Mouse (Mus musculus): ENCODE data around the gene Mycl.

The Mycl gene

GRCm38 (mm10) chr4:123021591-123021990 lies 26.1 kb downstream of the Mycl start:
- no peak for DNase-seq

GRCm38 (mm10) chr4:123022896-123023295 lies 27.4 kb downstream of the Mycl start:
- no peak for DNase-seq

DNA sequence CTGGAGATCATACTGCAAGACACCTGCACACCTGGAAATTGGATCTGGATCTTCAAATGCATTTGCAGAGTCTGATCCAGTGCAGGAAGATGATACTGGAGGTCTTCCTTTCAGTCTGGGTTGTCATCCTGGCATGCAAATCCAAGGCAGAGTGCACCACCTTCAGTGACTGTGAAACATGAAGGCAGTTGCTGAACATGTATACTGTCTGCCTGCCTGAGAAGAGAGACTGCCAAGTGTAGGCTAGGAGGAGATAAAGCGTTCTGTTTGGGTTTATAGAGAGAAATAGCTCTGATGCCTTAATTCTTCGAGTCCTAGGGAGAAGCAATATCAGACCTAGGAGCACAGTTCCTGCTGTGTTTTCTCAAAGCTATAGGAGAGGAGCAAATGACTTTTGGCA lies 30.0 kb downstream of the Mycl start:
- DNase-seq: no peak

DNA sequence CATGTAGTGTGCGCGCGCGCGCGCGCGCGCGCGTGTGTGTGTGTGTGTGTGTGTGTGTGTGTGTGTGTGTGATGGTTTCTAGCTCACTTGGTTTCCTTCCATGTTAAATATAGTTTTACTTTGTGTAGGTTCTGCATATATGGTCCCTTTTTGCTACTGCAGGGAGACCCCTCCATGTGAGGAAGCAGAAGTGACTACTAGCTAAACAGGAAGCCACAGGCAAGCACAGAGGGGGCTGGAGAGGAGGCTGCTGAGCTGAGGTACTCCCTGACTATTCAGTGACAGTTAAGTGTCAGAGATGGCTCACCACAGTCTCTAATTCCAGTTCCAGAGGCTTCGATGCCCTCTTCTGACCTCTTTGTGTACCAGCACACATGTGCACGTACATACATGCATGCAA lies 30.7 kb downstream of the Mycl start:
- peak in 1 of 2 experiments; percentile 13 for DNase-seq

DNA sequence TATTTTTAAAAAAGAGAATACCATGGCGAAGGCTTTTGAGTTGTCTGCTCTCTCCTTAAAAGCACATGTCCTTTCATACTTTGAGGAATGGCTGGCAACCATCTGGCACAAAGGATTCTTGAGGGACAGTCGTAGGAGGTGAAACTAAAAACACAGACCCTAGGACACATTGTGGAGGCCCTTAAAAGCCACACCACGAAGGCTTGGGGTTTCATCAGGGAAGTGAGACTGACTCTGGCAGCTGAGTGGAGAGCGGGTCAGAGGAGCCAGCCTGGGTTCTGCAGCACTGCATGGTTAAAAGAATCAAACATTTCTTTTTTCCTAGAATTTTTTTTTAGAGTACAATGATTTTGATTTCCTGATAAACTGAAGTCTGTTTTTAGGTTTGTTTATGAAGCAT lies 31.1 kb downstream of the Mycl start:
- DNase-seq: no peak

DNA sequence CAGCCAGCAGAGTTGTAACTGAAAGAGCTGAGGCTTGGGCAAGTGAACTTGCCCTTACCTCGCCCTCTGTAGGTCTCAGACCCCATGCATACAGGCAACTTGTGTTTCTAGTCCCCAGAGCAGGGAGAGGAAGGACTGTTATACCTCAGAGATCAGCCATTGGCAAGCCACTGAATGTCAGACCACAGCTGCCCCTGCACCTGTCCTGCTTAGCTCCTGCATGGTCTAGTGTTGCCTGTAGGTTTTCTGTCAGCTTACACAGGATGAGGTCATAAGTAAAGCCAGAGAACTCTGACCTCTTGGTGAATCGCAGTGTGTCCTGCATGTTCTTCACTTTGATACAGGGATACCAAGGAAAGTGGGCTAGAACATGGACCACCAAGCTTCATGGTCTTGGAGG lies 39.4 kb downstream of the Mycl start:
- no peak for DNase-seq

DNA sequence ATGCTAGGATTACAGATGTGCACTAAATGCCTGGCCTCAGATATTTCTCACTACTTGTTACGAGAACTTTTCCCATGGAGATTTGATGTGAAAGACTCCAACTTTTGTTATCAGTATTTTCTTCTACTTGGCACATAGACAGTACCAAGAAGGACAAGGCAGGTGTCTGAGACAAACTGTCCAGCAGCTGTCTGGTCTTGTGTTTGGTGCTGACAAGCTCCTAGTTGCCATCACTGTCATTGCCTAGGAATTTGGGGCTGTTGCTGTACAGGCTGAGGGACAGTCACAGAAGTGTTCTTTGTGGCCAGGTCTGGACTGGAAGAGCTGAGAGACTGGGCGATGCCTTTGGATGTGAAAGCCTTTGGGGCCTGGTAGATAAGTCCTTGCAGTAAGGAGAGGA lies 40.2 kb downstream of the Mycl start:
- no peak for DNase-seq

DNA sequence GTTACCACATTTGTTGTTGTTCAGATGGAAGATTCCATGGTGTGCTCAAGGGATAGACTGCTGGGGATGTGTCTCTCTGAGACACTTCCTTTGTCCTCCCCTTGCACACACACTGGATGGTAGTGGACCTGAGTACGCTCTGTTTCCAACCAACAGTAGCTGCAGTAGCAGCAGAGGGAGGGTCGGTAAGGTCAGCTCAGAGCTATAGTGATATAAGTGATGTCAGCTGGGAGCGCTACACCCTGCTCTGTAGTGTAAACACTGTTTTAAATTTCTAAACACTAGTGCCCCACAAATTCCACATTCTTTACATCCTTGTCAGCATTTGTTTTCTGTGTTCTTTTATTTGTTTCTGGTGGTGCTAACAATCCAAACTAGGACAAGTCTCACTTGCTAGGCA lies 41.3 kb downstream of the Mycl start:
- no peak for DNase-seq

GRCm38 (mm10) chr4:123041131-123041530 lies 45.7 kb downstream of the Mycl start:
- no peak for DNase-seq

DNA sequence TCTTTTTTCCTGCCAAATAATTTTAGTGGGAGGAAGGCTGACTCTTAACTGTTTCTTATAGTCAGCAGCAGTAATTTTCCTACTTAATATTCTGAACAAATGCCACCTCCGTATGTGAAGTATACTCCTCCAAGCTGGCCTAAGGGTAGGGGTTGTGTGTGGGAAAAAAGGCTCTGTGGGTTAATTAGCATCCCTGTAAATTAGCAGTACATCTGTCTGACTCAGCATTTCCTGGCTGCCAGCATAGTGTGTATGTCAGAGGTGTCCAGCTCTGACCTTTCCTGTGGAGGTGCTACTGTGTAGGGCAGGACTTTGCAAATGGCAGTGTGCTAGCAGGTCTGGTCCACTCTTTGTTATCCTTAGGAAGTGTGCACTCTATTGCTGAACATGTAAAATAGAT lies 48.4 kb downstream of the Mycl start:
- DNase-seq: no peak

DNA sequence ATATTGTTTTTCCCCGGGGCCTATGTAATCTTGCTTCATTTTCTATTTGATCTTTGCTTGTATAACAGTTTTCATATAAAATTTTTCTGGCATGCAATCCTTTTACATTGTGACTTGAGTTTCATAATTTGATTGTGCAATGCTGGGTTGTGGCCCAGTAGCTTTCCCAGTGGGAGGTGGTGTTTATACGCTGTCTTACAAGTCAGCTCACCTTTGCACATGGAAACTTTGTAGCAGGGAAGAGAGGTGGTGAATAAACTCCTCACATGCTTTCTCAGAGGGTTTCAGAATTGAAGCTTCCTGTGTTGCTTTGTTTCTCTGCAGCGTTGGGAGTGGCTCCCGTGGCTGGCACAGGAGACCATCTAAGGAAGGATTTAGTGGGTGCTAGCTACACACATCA lies 49.4 kb downstream of the Mycl start:
- DNase-seq: no peak

- DNase-seq: no peak
Observed at GRCm38 (mm10) chr4:123046300-123046699, 50.8 kb downstream of the Mycl start.

DNA sequence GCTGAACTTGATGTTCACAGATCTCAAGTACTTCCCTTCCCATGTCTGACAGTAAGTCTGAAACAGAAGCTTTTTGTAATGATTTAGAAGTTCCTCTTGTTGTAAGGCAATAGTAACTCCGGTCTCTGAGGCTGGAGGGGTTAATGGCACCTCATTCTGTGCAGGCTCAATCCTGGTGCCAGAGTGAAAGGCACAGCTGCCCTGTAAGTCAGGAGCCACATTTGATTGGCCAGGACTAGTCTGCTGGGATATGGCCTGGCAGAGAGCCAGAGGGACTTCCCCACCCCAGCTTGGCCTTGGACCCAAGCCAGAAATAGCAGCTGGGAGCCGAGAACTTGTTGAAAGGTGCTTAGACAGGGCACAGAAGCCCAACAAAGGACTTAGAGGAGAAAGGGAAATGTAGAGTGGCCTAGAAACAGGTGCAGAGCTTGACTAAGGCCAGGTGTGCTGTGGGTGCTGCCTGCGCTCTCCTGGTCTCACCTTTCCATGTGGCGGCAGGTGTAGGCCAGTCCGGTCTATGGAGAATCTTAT lies 55.3 kb downstream of the Mycl start:
- DNase-seq: peak; percentile 13 to 29

All from thymus, postnatal 36 days (tissue).